Mouse (Mus musculus) B cell, adult 2 months (primary cell): Measurements from ENCODE around the gene Akr1d1.

Source experiments
- DNase-seq, 2 experiments: peaks; one replicate each; pipeline ENCODE4 v3.0.0; 2022

The Akr1d1 gene

DNA sequence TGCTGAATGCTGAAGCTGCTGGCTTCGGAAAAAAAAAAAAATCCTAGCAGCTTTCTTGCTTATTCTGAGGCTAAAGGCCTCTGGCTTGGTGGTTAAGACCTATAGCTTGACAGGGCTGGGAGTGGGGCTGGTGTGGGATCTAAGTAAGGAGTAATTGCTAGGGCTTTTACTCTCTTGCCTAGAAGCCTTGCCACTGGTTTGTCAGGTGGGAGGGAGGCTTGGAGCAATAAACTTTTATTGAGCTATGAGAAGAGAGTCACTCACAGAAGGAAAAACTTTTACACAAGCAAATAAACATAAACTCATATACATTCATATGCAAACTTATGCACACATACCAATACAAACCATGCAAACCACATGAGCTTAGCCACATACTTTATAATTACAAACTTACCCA is 42.0 kb downstream of the Akr1d1 start:
- no peak for DNase-seq

GRCm38 (mm10) chr6:37572935-37573334 is 43.0 kb downstream of the Akr1d1 start:
- DNase-seq = no peak

DNA sequence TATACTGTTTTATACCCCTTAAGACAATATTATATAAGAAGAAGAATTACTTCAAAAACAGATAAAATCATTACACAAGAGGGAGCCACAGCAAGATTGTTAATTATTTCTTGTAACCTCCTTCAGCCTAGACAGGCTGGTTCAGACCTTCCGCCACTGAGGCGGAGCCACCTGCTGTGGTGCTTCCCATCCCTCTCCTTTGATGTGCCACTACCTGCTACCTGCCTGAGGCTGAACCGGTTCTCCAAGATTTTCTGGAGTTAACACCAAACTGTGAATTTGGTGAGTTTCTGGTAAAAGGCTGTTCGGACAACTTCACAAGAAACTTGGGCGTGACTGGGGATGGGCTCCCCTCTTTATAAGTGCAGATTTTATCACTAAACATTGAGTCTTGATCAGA is 50.5 kb downstream of the Akr1d1 start:
- no peak for DNase-seq

DNA sequence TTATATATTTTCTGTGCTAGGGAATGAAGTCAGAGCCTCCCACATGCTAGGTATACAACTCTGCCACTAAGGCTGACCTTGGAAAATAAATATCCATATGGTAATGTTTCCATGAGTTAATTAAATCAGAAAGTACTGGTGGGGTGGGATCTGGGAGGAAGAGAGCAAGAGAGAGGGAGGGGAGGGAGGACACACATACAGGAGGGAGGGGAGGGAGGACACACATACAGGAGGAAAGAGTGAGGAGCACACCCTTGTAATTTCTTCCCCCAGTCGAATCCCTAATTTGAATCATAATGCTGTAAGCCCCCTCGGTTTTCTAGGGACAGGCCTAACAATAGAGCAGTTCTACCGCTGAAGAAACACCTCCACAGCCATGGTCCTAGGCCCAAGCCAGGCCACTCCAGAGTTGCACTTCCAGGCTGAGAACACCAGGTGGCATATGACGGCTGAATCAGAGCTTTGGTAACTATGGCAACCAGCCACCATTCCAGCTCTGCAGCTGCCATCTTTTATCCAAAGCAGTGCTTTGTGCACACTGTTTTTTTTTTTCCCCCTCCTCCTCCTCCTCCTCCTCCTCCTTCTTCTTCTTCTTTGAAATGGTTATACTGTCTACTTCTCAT is 59.5 kb downstream of the Akr1d1 start:
- peak; percentile 77 to 80 for DNase-seq

DNA sequence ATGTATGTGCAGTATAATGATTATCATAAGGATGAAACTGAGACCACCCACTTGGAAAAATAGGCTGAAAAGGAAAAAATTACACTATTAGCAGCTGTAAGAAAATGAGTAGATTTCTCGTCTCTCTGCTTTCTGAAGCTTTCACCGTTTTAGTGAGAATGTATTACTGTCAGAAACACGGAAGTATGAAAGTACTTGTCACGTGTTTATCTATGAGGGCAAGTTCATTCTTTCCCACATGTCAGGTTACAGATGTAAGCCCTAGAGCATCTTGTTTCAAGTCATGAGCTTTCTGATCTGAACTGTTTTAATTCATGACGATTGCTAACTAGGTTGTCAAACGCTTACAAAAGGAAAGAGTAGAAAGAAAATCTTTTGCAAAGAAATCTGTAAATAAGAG is 60.8 kb downstream of the Akr1d1 start:
- no peak for DNase-seq

- DNase-seq = peak; percentile 71 to 79
These were observed 62.4 kb downstream of the Akr1d1 start for GRCm38 (mm10) chr6:37592101-37593032.

- DNase-seq = no peak
These were observed 63.0 kb downstream of the Akr1d1 start for GRCm38 (mm10) chr6:37593033-37593374.

- DNase-seq = no peak
These were observed 63.6 kb downstream of the Akr1d1 start for GRCm38 (mm10) chr6:37593551-37594089.

DNA sequence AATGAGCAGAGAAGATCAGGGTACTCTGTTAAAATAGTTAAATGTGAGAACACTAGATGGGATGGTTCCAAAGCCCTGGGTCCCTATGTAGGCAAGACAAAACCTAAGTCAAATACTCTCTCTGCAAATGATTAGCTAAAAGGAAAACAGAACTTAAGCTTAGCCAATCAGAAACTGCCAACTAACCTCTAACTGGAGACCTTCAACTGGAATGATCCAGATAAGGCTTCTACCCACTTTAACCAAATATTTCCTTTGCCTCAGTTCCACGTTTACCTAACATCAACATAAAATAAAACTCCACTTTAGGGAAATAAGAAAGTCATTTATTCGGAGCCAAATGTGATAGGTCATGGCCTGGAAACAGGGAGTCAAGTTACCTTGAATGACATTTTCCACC is 67.1 kb downstream of the Akr1d1 start:
- DNase-seq = no peak

GRCm38 (mm10) chr6:37598033-37598432 is 68.1 kb downstream of the Akr1d1 start:
- no peak for DNase-seq

DNA sequence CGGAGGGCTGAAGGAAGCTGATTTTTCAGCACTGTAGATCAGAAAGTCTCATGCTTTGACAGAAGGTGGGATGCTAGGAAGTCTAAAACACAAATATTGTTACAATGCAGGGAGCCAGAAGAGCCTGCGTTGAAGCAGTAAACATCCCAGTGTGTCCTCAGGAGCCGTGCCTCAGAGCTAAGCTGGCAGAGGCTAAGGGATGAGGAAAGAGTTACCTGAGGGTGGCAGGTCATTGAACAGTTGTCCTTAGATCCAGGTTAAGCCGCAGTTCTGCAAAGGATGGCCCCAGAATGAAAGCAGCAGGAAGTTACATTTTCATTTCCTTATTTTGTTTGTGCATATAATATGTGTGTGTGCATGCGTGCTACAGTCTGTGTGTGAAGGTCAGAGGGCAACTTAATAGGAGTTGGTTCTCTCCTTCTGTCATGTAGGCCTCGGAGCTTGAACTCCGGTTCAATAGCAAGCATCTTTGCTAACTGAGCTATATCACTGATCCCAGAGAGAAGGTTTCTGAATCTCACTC is 71.1 kb downstream of the Akr1d1 start:
- peak; percentile 22 to 27 for DNase-seq

GRCm38 (mm10) chr6:37602857-37603765 is 73.1 kb downstream of the Akr1d1 start:
- no peak for DNase-seq

GRCm38 (mm10) chr6:37604178-37604883 is 74.4 kb downstream of the Akr1d1 start:
- no peak for DNase-seq

GRCm38 (mm10) chr6:37604884-37605269 is 74.9 kb downstream of the Akr1d1 start:
- no peak for DNase-seq

DNA sequence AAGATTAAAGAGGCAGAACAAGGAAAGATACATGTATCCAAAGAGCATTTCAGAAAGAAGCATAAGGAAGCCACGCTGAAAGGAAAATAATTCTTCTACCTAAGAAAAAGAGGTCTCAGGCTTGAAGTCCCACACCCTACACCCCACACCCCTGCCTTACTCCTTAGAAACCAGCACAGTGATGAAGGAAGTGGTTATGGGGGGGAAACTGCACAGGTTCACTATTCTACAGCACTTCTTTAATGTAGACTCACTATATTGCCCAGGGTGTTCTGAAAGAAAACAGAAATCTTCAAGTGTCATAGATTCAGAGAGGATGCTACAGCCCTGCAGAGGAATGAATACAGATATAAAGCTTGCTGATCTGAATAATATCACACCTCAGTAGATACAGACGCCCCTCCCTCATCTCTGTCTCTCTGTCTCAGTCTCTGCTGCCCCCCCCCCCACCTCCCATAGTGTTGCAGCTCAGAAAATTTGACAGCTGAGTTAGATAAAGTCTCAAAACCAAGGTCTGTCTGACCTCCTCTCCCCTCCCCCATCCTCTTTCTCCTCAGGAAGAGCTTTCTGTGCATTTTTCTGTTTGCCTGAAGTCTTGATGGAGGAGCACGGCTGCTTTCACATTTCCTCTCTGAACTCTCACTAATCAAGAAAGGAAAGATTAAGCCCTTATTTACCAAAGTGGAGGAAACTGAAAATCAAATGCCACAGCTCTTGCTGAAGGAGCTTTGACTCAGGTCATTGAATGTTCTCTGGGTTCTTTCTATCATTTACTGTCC is 77.7 kb downstream of the Akr1d1 start:
- DNase-seq = no peak

GRCm38 (mm10) chr6:37612603-37613284 is 82.8 kb downstream of the Akr1d1 start:
- DNase-seq = no peak

DNA sequence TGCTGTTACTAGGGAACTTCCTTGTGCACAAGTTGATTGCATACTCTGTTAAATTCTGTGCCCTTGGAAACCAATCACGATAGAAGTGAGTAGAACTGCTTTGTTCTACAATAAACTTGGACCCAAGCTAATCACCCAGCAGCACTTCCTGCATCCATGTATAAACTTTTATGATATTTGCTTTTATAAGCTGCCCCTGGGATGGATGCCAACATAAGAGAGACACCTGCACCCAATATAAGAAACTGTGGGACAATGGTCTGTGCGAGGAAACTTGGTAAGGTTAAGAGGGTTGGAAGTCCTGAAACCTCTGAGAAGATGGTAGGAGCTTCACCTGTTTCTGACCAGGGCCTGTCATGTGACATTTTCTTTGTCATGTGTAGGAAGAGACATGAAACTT is 85.5 kb downstream of the Akr1d1 start:
- DNase-seq = no peak

DNA sequence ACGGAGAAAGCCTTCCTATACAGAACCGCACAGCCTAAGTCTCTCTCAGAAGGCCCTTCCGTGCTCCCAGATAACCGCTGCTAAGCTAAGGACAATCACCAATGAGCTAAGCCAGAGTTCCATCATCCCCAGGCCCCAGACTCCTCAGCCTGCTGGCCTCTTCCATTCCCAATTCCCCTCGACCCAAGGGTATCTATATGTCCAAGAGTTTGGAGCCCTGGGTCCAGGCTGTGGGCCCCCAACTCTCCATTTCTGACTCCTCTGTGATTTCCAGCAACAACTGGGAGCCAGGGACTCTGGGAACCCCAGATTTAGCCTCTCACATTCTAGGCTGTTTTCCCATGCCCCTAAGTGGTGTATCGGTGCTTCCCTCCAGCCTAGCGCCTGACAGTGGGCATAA is 86.2 kb downstream of the Akr1d1 start:
- no peak for DNase-seq

GRCm38 (mm10) chr6:37617431-37618011 is 87.5 kb downstream of the Akr1d1 start:
- DNase-seq = peak; percentile 73 to 76
